Mouse (Mus musculus): ENCODE data around the gene Klf5. TPM values are rescaled to one million over a fixed set of nuclear protein-coding genes. Genes with fewer than 3 reads are reported as not detected.

Klf5 gene
- polyA plus RNA-seq, 1 experiment = 0.57 TPM

DNA sequence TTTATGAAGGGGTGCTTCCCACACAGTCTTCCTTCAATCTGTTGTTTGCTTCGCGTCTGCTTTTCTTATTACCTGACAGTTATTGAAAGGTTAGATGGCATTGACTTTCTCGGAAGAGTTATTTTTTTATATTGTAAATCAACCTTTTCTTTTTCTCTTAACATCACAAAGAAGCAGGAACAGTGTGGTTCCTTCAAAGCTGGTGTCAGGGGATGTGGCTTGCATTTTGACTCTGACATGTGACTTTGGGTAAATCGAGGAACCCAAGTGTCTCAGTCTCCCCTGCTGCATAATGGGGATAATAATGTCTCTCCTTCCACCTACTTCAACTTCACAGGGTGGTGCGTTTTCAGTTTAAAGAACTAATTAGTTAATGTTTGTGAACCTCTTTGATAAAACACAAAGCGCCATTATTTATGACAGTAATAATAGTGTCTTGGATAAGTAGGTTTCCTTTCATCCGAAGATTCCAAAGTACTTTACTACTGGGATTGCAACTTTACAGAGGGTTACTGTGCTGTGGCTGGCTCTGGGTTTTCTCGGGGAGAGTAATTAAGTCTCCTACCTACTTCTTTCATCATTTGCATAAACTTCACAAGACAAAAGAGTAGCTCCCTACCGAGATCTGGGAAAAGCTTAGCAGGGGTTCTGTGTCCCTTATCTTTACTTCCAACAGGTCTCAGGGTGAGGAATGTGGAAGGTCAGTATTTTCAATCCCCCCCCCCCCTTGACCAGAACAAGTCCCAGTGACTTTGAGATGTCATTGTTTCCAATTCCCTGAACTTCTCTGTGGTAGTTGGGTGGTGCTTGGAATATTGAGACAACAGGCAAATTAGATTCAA is 41.4 kb downstream of the Klf5 start:
- TF ChIP-seq POLR2A (IDR thresholded peaks at IDR 0.05; ENCODE audit: borderline replicate concordance, insufficient read depth, low read length) (no peak), CTCF (IDR thresholded peaks at IDR 0.05; ENCODE audit: borderline replicate concordance, insufficient read depth, low read depth, low read length) (no peak)
- H3K4me1 ChIP-seq (ENCODE audit: control insufficient read depth, insufficient read depth, low read length) = no peaks in the 10 kb centered on the region

DNA sequence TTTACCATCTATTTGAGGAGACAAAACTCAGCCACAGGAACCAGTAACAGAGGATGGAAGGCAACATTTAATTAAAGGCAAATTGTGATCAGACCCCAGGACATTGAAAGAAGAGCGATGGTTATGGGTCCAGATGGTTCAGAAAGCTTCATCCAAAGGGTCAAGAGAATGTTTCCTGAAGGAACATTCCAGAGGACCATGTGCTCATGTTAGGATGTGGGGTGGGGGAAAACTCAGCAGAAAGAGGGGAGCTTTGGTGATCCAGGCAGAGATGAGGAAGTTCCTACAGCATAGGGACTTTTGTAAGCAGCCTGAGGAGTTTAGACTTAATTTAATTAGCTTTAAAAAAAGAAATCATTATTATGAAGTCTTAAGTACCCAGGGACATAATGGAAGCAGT is 42.2 kb downstream of the Klf5 start:
- TF ChIP-seq CTCF (IDR thresholded peaks at IDR 0.05; ENCODE audit: borderline replicate concordance, insufficient read depth, low read depth, low read length) (no peak), POLR2A (IDR thresholded peaks at IDR 0.05; ENCODE audit: borderline replicate concordance, insufficient read depth, low read length) (no peak)
- H3K27me3 ChIP-seq (ENCODE audit: control insufficient read depth, insufficient read depth, low read length) = no peaks in the 10 kb centered on the region
- WGBS = 67% methylated on average over 1 of the region's 1 CpGs
- DNase-seq = no peak
- H3K4me3 ChIP-seq (replicated peaks; ENCODE audit: insufficient read depth, low read depth, low read length) = no peak overlapping the region
- H3K4me1 ChIP-seq (ENCODE audit: control insufficient read depth, insufficient read depth, low read length) = no peaks in the 10 kb centered on the region
- H3K27ac ChIP-seq (ENCODE audit: insufficient read depth, low read length) = no peak overlapping the region

More for the DNA sequence above, 41.4 kb downstream of the Klf5 start:
- no peak for DNase-seq
- Histone ChIP-seq H3K27ac (ENCODE audit: insufficient read depth, low read length) (no peak overlapping the region), H3K27me3 (ENCODE audit: control insufficient read depth, insufficient read depth, low read length) (no peaks in the 10 kb centered on the region), H3K4me3 (replicated peaks; ENCODE audit: insufficient read depth, low read depth, low read length) (no peak overlapping the region)
- WGBS = 22% methylated on average over 9 of the region's 9 CpGs

DNA sequence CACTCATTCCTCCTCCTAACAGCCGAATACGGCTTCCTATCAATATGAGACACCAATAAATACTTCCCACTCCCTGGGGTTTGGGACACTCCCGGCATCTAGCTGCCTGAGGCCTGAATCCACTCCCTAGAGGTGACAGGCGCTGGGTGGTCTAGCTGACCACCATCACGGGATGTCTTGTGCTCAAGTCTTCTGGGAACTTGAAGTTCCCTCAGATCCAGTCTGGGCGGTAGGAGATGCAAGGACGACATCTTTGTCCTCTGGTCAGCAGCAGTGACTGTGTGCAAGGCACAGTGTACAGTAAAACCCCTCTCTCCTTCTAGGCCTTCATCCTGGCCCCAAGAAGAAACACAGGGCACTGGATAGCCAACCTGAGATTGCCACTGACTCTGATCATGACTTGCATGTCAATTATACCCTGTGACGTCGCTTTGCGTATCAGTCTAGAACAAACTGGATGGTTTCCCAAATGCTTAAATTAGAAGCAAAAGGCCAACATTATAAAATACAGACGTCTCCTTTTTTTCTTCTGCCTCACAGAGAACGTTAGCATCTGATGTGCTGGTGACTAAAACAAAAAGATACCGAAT is 49.8 kb downstream of the Klf5 start:
- Histone ChIP-seq H3K4me3 (replicated peaks; ENCODE audit: insufficient read depth, low read depth, low read length) (no peak overlapping the region), H3K4me1 (ENCODE audit: control insufficient read depth, insufficient read depth, low read length) (no peaks in the 10 kb centered on the region), H3K27me3 (ENCODE audit: control insufficient read depth, insufficient read depth, low read length) (no peaks in the 10 kb centered on the region), H3K27ac (ENCODE audit: insufficient read depth, low read length) (no peak overlapping the region)
- 68% methylated on average over 13 of the region's 13 CpGs for WGBS
- TF ChIP-seq CTCF (IDR thresholded peaks at IDR 0.05; ENCODE audit: borderline replicate concordance, insufficient read depth, low read depth, low read length) = no peak
- TF ChIP-seq POLR2A (IDR thresholded peaks at IDR 0.05; ENCODE audit: borderline replicate concordance, insufficient read depth, low read length) = no peak
- DNase-seq = no peak

DNA sequence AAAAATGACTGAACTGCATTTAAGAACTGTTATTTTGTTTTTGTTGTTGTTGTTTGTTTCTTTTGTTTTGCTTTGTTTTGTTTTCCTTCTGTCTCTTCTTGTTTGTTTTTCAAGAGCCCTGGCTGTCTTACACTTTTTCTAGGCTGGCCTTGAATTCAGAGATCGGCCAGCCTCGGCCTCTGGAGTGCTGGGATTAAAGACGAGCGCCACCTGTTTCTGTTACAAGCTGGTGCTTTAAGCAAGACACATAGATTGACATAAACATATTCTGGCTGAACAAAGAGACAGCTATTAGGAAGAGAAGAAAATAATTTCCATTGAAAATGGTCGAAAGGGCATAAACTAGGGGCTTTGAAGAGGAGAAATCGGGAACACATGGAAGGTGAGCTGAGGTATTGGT is 51.1 kb downstream of the Klf5 start:
- Histone ChIP-seq H3K4me3 (replicated peaks; ENCODE audit: insufficient read depth, low read depth, low read length) (no peak overlapping the region), H3K27ac (ENCODE audit: insufficient read depth, low read length) (no peak overlapping the region), H3K27me3 (ENCODE audit: control insufficient read depth, insufficient read depth, low read length) (no peaks in the 10 kb centered on the region), H3K4me1 (ENCODE audit: control insufficient read depth, insufficient read depth, low read length) (no peaks in the 10 kb centered on the region)
- DNase-seq = no peak
- WGBS = 79% methylated on average over 6 of the region's 6 CpGs
- TF ChIP-seq CTCF (IDR thresholded peaks at IDR 0.05; ENCODE audit: borderline replicate concordance, insufficient read depth, low read depth, low read length) = no peak
- no peak for TF ChIP-seq POLR2A (IDR thresholded peaks at IDR 0.05; ENCODE audit: borderline replicate concordance, insufficient read depth, low read length)

DNA sequence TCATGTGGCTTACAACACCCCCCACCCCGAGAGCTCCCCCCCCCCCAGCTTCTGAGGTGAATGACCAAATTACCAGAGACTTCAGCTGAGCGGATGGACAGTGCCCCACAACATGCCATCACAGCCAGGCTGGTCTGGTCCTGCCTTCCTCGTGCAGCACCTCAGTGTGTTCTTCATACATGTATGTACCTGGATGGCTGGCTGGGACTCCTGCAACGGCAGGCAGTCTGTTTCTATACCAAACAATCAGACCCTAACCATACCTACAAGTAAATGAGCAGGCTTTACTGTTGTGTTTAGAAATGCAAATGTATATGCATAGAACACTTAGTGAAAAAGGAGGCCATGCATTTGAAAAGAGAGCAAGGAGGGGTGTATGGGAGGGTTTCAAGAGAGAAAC is 54.5 kb downstream of the Klf5 start:
- Histone ChIP-seq H3K4me3 (replicated peaks; ENCODE audit: insufficient read depth, low read depth, low read length) (no peak overlapping the region), H3K27me3 (ENCODE audit: control insufficient read depth, insufficient read depth, low read length) (no peaks in the 10 kb centered on the region), H3K27ac (ENCODE audit: insufficient read depth, low read length) (no peak overlapping the region), H3K4me1 (ENCODE audit: control insufficient read depth, insufficient read depth, low read length) (no peaks in the 10 kb centered on the region)
- 60% methylated on average over 4 of the region's 4 CpGs for WGBS
- DNase-seq = no peak
- TF ChIP-seq POLR2A (IDR thresholded peaks at IDR 0.05; ENCODE audit: borderline replicate concordance, insufficient read depth, low read length) (no peak), CTCF (IDR thresholded peaks at IDR 0.05; ENCODE audit: borderline replicate concordance, insufficient read depth, low read depth, low read length) (no peak)

DNA sequence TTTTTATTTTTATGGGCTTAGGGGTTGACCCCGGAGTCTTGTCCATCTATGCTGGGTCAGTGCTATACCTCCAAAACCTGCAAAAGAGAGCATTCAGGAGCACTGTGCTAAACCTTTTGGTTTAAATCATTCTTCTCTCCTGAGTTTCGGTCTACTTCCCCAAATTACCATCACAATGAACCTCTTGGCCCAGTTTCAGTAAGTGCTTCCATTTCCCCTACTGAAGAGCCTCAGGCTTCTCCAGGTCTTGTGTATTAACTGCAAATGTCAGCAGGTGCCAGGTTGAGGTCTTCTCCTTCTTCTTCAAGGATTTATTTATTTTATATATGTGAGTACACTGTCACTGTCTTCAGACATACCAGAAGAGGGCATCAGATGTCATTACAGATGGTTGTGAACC is 55.6 kb downstream of the Klf5 start:
- DNase-seq = no peak
- H3K27ac ChIP-seq (ENCODE audit: insufficient read depth, low read length) = no peak overlapping the region
- TF ChIP-seq POLR2A (IDR thresholded peaks at IDR 0.05; ENCODE audit: borderline replicate concordance, insufficient read depth, low read length) (no peak), CTCF (IDR thresholded peaks at IDR 0.05; ENCODE audit: borderline replicate concordance, insufficient read depth, low read depth, low read length) (no peak)
- H3K4me3 ChIP-seq (replicated peaks; ENCODE audit: insufficient read depth, low read depth, low read length) = no peak overlapping the region
- H3K27me3 ChIP-seq (ENCODE audit: control insufficient read depth, insufficient read depth, low read length) = no peaks in the 10 kb centered on the region
- WGBS = 73% methylated on average over 2 of the region's 2 CpGs
- no peaks in the 10 kb centered on the region for H3K4me1 ChIP-seq (ENCODE audit: control insufficient read depth, insufficient read depth, low read length)

DNA sequence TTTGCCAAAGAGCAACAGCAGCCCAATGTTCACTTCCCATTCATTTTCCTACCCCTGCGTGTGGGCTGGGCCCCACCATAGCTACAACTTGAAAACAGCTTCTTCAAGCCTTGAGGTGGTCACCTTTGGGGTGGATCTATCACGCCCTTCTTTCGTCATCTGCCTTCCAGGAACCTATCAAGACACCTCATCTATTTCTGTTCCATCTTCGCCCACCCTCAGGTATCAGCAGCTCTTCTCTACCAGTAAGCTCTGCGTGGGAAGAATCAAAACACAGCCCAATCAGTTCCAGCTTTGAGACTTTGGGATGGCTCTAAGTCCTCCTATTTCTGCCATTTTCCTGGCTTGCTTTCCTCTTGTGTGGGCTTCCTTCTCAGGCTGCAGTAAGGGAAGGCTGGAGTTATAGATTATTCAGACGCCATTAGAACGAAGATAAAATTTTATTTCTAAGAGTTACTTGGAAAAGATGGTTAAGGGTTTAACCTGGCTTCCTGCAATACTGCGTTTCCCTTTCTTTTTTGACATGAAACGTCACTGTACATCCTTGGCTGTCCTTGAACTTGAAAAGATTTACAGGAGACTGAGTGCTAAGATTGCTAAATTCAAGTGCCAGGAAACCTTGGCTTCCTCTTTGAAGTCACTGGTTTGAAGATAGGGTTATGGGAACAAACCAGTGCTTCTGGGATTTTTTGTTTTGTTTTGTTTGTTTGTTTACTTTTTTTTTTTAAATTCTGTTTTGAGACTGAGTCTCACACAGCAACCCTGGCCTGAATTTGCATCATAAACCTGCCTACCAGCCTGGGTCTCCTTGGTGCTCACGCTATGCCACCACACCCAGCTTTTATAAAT is 56.5 kb downstream of the Klf5 start:
- Histone ChIP-seq H3K27me3 (ENCODE audit: control insufficient read depth, insufficient read depth, low read length) (no peaks in the 10 kb centered on the region), H3K27ac (ENCODE audit: insufficient read depth, low read length) (no peak overlapping the region), H3K4me3 (replicated peaks; ENCODE audit: insufficient read depth, low read depth, low read length) (no peak overlapping the region), H3K4me1 (ENCODE audit: control insufficient read depth, insufficient read depth, low read length) (no peaks in the 10 kb centered on the region)
- DNase-seq = no peak
- WGBS = 93% methylated on average over 10 of the region's 10 CpGs
- TF ChIP-seq POLR2A (IDR thresholded peaks at IDR 0.05; ENCODE audit: borderline replicate concordance, insufficient read depth, low read length) (no peak), CTCF (IDR thresholded peaks at IDR 0.05; ENCODE audit: borderline replicate concordance, insufficient read depth, low read depth, low read length) (no peak)

Data from cerebellum, adult 2 months (tissue).